Mouse (Mus musculus) testis, adult 2 months (tissue): ENCODE data around the gene Rsph10b.

Experiments used
- CTCF ChIP-seq: fragments of 200-500 bp; IDR thresholded peaks from 2 replicates; pipeline ENCODE4 v1.5.1; 2012; ENCODE audit warnings: low read depth, mild to moderate bottlenecking, inconsistent platforms, low read length, moderate library complexity; ENCODE audit not compliant: control insufficient read depth, insufficient read depth, insufficient replicate concordance
- POLR2A ChIP-seq: fragments of 200-500 bp; IDR thresholded peaks from 2 replicates; pipeline ENCODE4 v1.6.1; 2012; ENCODE audit warnings: low read depth, mild to moderate bottlenecking, inconsistent platforms, low read length, moderate library complexity; ENCODE audit not compliant: control insufficient read depth

DNA sequence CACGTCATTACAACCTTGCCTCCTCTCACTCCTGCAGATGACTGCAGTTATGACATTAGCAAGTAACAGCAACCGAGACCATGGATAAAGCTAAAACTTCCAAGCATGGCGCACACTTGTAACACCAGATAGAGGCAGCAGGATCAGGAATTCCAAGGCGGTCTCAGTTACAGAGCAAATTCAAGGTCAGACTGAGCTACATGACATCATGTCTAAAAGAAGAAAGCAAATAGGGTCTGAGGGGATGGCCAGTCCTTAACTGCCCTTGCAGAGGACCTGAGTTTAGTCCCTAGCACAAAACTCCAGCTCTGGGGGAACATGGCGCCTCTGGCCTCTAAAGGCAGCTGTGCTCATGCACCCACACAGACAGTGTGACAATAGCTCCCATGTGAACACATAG lies 61.0 kb downstream of the Rsph10b start:
- no peak for TF ChIP-seq CTCF
- TF ChIP-seq POLR2A, result no peak
